Mouse (Mus musculus) spleen, adult 2 months (tissue): ENCODE measurements around the gene Scfd2. TPM values are rescaled to one million over a fixed set of nuclear protein-coding genes. Genes with fewer than 3 reads are reported as not detected.

Experiments
- DNase-seq, 2 experiments: peaks; one replicate each; pipeline versions ENCODE4 v3.0.0 to v3.0.0-alpha.2; 2012 to 2021; ENCODE audit warnings: low spot score in 2 of 2, low read depth in 1 of 2
- H3K27ac ChIP-seq: fragments of 200-500 bp; 2 replicates; pipeline ENCODE4 v1.5.1; 2012; ENCODE audit warnings: low read length, inconsistent platforms; ENCODE audit not compliant: insufficient read depth
- H3K27me3 ChIP-seq: fragments of 200-500 bp; 2 replicates; pipeline ENCODE4 v1.6.1; 2012; ENCODE audit warnings: mild to moderate bottlenecking, moderate library complexity, low read length, inconsistent platforms; ENCODE audit not compliant: control insufficient read depth, insufficient read depth
- H3K36me3 ChIP-seq: fragments of 200-500 bp; 2 replicates; pipeline ENCODE4 v1.6.1; 2012; ENCODE audit warnings: mild to moderate bottlenecking, low read length, inconsistent platforms; ENCODE audit not compliant: control insufficient read depth, insufficient read depth
- H3K4me1 ChIP-seq: fragments of 200-500 bp; 2 replicates; pipeline ENCODE4 v1.6.1; 2011; ENCODE audit warnings: inconsistent platforms; ENCODE audit not compliant: control insufficient read depth, insufficient read depth, insufficient read length
- H3K4me3 ChIP-seq: fragments of 200-500 bp; 2 replicates; pipeline ENCODE4 v1.5.1; 2011; ENCODE audit warnings: mild to moderate bottlenecking, inconsistent platforms; ENCODE audit not compliant: insufficient read depth, insufficient read length; ENCODE audit errors: extremely low read depth
- CTCF ChIP-seq: fragments of 200-500 bp; IDR thresholded peaks from 2 replicates; pipeline ENCODE4 v1.5.1; 2011; ENCODE audit warnings: mild to moderate bottlenecking, inconsistent platforms; ENCODE audit not compliant: insufficient read depth, insufficient read length, insufficient replicate concordance; ENCODE audit errors: extremely low read depth
- POLR2A ChIP-seq: fragments of 200-500 bp; IDR thresholded peaks from 2 replicates; pipeline ENCODE4 v1.6.1; 2011; ENCODE audit warnings: low read depth, low read length, inconsistent platforms
- WGBS: fragments of 180-500 bp; shearing (Covaris S2); methylation state at CpG from one replicate; pipeline ENCODE4 v1.1.7; 2018; 5-methylcytosine and 5-hydroxymethylcytosine counted together
- polyA plus RNA-seq: library from polyadenylated mRNA; depleted of rRNA; stranded (reverse); fragments of >200 nt; gene quantifications from 2 replicates; pipeline ENCODE4 v1.2.3, GENCODE M21; 2012

Scfd2 gene
- polyA plus RNA-seq, 1 experiment = 9.5 TPM

DNA sequence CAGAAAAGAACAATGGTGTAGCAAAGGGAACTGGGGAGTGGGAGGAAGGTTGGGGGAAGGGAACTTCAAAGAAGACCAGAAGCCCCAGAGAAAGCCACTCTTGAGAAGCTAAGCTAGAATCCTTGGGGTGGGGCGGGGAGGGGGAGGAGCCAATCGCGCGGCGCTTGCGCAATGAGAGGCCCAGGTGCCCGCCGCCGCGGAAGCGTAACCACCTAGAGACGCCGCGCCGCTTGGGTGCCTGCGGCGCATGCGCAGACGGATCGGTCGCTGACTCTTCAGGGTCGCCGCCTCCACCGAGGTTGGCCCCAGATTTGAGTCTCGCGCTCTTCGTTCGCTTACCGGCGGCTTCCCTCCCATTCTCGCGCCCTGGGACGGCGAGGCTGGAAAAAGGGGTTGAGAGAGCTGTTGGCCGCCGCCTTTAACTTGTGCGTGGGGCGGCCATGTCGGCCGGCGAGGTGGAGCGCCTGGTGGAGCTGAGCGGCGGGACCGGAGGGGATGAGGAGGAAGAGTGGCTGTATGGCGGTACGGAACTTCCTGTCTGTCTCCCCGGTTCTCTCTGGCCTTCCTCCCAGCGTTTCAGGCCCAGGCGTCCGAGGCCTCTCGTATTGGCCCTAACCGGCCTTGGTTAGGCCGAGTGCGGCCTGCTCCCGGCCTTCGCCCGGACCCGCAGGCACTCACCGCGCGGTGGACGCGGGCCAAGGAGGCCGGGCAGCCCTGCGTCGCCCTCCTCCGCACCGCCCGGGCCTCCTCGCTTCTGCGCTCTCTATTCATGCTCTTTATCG lies 3.9 kb upstream of the Scfd2 start, which contains the start of gene Fip1l1:
Fip1l1 (plus strand) TSS at position 210 of the 782 bp plus-strand sequence.
- peak within 1 kb of the TSS; percentile 81 for H3K4me3 ChIP-seq
- H3K27me3 ChIP-seq = no peaks in the 10 kb centered on the region
- DNase-seq = peak; percentile 88
- TF ChIP-seq POLR2A (peak; percentile 60), CTCF (no peak)
- peaks cover 4% of the 10 kb centered on the region for H3K36me3 ChIP-seq
- peak within 1 kb of the TSS; percentile 95 for H3K27ac ChIP-seq
- WGBS = under 1% methylated on average over 73 of the region's 73 CpGs
- peaks cover 11% of the 10 kb centered on the region for H3K4me1 ChIP-seq

GRCm38 (mm10) chr5:74530785-74531184 lies 774 bp downstream of the Scfd2 start:
- H3K4me1 ChIP-seq = peaks cover 8% of the 10 kb centered on the region
- 8% methylated on average over 16 of the region's 16 CpGs for WGBS
- TF ChIP-seq CTCF (no peak), POLR2A (no peak)
- H3K36me3 ChIP-seq = no peaks in the 10 kb centered on the region
- no peak for DNase-seq
- peak overlapping the region; percentile 88 for H3K4me3 ChIP-seq
- no peak overlapping the region for H3K27ac ChIP-seq
- H3K27me3 ChIP-seq = no peaks in the 10 kb centered on the region

GRCm38 (mm10) chr5:74527025-74527424 lies 4.5 kb downstream of the Scfd2 start:
- Histone ChIP-seq H3K4me1 (peaks cover 7% of the 10 kb centered on the region), H3K36me3 (no peaks in the 10 kb centered on the region), H3K27ac (no peak overlapping the region), H3K4me3 (no peak overlapping the region), H3K27me3 (no peaks in the 10 kb centered on the region)
- TF ChIP-seq CTCF (no peak), POLR2A (no peak)
- no peak for DNase-seq
- WGBS = 76% methylated on average over 5 of the region's 5 CpGs

GRCm38 (mm10) chr5:74511686-74512085 lies 19.9 kb downstream of the Scfd2 start:
- H3K4me1 ChIP-seq = no peaks in the 10 kb centered on the region
- TF ChIP-seq CTCF = no peak
- TF ChIP-seq POLR2A = no peak
- no peaks in the 10 kb centered on the region for H3K27me3 ChIP-seq
- no peak for DNase-seq
- H3K36me3 ChIP-seq = peaks cover 3% of the 10 kb centered on the region; the same call in 1 of the 2 replicates
- H3K4me3 ChIP-seq = no peak overlapping the region
- no peak overlapping the region for H3K27ac ChIP-seq

DNA sequence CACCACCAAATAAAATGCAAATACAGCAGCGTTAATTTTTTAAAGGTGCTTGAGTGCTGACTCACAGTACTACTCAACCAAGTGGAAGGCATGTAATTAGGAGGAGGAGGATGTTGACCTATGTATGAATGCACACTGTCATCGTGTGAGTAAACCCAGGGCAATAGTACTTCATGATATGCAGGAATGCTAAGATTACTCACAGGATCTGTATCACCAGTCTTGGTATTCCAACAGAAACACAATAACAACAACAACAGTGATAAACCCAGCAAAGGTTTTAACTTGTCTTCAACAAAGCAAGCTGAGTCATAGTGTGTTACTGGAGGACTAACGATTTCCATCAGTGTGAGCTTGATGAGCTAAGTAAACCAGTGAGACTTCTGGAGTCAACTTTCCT lies 38.9 kb downstream of the Scfd2 start:
- WGBS = 90% methylated on average over 3 of the region's 3 CpGs

DNA sequence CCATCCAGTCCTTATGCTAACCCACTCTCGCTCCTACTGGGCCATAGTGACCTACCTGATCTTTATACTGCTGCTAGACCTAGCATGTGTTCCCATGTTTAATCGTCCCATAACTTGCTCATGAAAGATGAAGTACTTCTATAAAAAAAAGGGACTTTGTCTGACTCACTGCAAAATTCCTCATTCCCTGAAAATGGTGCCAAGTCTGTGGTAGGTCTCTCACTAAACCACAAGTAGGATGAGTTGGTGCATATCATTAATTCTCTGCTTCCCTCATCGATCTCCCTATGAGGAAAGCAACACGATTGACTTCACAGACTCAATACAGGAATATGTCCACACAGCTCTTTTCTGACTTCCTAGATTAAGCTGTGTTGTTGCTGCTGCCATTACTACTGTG lies 46.9 kb downstream of the Scfd2 start:
- H3K36me3 ChIP-seq = no peaks in the 10 kb centered on the region
- 87% methylated on average over 4 of the region's 4 CpGs for WGBS
- TF ChIP-seq CTCF (no peak), POLR2A (no peak)
- H3K27ac ChIP-seq = no peak overlapping the region
- H3K4me1 ChIP-seq = no peaks in the 10 kb centered on the region
- no peak for DNase-seq
- no peak overlapping the region for H3K4me3 ChIP-seq
- no peaks in the 10 kb centered on the region for H3K27me3 ChIP-seq

More for the DNA sequence above, 38.9 kb downstream of the Scfd2 start:
- TF ChIP-seq POLR2A (no peak), CTCF (no peak)
- H3K36me3 ChIP-seq = no peaks in the 10 kb centered on the region
- H3K4me3 ChIP-seq = no peak overlapping the region
- no peaks in the 10 kb centered on the region for H3K27me3 ChIP-seq
- H3K27ac ChIP-seq = no peak overlapping the region
- H3K4me1 ChIP-seq = no peaks in the 10 kb centered on the region
- DNase-seq = no peak

DNA sequence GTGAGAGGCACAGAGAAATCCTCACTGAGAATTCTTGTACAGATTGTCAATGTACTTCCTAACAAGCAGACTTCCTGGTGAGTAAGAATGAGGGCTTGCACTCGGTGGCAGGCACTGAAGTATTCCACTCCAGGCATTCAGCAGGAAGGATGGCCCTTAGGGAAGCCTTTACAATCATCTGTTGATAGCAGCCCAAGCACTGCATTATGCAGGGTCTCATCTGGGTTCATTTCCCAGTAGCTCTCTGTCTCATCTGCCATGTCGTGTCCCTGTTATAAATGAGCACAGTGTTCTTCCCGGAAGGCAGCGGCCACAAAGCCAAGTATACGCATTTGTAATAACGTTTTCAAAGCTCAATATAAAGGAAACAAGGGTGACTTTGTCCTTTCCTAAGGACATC lies 48.9 kb downstream of the Scfd2 start:
- Histone ChIP-seq H3K27ac (no peak overlapping the region), H3K4me3 (no peak overlapping the region), H3K27me3 (no peaks in the 10 kb centered on the region), H3K36me3 (no peaks in the 10 kb centered on the region), H3K4me1 (no peaks in the 10 kb centered on the region)
- TF ChIP-seq POLR2A (no peak), CTCF (no peak)
- DNase-seq = no peak
- WGBS = 87% methylated on average over 6 of the region's 6 CpGs

DNA sequence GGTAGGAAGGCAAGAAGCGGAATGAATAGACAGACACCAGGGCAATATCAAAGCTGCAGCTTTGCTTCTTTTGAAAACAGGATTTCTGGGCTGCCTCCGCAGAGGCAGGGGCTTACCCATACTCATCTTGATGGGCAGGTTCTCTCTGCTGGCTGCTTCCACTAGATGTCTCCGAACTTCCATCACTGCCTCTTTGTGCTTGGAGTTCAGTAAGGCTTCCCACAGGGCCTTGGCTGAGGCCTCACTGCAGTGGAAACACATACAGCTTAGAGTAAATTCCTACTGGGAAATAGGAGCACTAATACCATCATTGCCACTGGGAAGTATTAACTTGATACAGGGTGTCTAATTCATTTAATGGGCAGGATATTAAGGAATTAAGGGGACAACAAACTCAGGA lies 49.5 kb downstream of the Scfd2 start:
- H3K36me3 ChIP-seq = no peaks in the 10 kb centered on the region
- no peaks in the 10 kb centered on the region for H3K27me3 ChIP-seq
- no peak for DNase-seq
- TF ChIP-seq POLR2A = no peak
- TF ChIP-seq CTCF = no peak
- H3K4me1 ChIP-seq = no peaks in the 10 kb centered on the region
- H3K4me3 ChIP-seq = no peak overlapping the region
- WGBS = 94% methylated on average over 3 of the region's 3 CpGs
- H3K27ac ChIP-seq = no peak overlapping the region
